Mouse (Mus musculus): Measurements from ENCODE around the gene Olfr341. TPM values are rescaled to one million over a fixed set of nuclear protein-coding genes. Genes with fewer than 3 reads are reported as not detected.

The Olfr341 gene
- polyA plus RNA-seq (2014; fragmentation: Nextera tagmentation; extraction: Ambion mirVana): not detected in 2 replicates

DNA sequence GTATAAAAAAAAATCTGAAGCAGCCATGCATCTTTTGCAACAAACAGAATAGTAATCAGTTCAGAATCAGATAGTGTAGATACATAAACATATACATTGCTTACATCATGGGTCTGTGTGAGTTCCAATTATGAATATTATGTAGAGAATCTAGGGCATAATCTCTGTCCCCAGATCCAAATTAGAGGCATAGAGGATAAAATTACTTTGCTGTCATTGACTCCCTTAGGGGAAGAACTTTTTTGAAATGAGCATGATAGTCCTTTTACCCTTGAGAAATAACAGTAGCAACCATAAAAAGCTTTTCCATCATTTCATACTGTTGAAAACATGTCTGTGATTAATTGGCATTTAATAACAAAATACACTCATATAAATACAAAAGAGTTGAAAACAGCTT is at the start of gene Olfr341:
Gene Olfr341, minus strand, starts transcription at position 101 of the 400 bp plus-strand sequence.
- Histone ChIP-seq H3K9me3 (ENCODE audit: control insufficient read depth, low read length) (peaks cover 29% of the 10 kb centered on the region), H3K9ac (no peak within 1 kb of the TSS), H3K27ac (no peak within 1 kb of the TSS), H3K4me1 (replicated peaks; ENCODE audit: control insufficient read depth, insufficient read depth, low read length) (no peaks in the 10 kb centered on the region), H3K4me3 (replicated peaks; ENCODE audit: low read length) (no peak within 1 kb of the TSS), H3K27me3 (ENCODE audit: control insufficient read depth, insufficient read depth, low read length) (no peaks in the 10 kb centered on the region), H3K4me2 (replicated peaks) (no peak within 1 kb of the TSS), H3K36me3 (replicated peaks; ENCODE audit: control insufficient read depth, insufficient read depth) (no peaks in the 10 kb centered on the region)
- ATAC-seq (ENCODE audit: low FRiP score) (no peak), DNase-seq (ENCODE audit: low spot score) (no peak)

DNA sequence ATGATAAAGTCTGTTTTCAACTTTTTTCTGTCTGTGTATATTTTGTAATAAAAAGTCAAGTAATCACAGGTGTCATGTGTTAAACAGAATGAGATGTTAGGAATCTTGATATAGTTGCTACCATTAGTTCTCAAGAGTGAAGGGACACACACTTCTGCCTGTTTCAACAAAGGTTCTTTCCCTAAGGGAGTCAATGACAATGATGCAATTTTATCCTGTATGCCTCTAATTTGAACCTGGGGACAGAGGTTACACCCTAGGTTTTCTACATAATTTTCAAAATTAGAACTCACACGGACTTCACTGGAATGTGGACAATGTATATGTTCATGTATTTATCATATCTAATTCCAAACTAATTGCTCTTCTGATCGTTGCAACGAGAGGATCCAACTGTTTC is 42.4 kb upstream of the Olfr341 start, which contains the start of gene Olfr342:
Gene Olfr342, plus strand, starts transcription at position 301 of the 400 bp plus-strand sequence.
- Histone ChIP-seq H3K4me1 (replicated peaks; ENCODE audit: control insufficient read depth, insufficient read depth, low read length) (no peaks in the 10 kb centered on the region), H3K9ac (no peak within 1 kb of the TSS), H3K27me3 (ENCODE audit: control insufficient read depth, insufficient read depth, low read length) (no peaks in the 10 kb centered on the region), H3K4me3 (replicated peaks; ENCODE audit: low read length) (no peak within 1 kb of the TSS), H3K27ac (no peak within 1 kb of the TSS), H3K36me3 (replicated peaks; ENCODE audit: control insufficient read depth, insufficient read depth) (no peaks in the 10 kb centered on the region), H3K9me3 (ENCODE audit: control insufficient read depth, low read length) (peaks cover 17% of the 10 kb centered on the region; the same call in 1 of the 2 replicates), H3K4me2 (replicated peaks) (no peak within 1 kb of the TSS)
- DNase-seq (ENCODE audit: low spot score) (no peak), ATAC-seq (ENCODE audit: low FRiP score) (no peak)
- WGBS: 73% methylated on average over 3 of the region's 3 CpGs

DNA sequence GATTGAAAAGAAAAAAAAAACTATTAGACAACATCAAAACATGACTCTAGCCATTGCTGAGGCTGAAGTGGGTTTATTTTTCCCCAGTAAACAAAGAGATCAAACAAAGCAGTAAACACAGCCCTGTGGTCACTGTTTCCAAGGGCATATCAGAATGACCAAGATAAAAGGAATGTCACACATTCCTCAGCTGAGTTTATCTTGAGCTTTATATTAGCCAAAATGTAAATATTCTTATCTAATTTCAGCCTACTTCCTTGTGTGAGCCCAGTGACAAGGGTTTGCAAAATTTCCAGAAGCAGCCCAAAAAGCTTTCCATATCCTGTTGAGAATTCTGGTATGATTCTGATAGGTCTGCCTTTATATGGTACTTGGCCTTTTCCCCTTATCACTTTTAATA is 8.6 kb downstream of the Olfr341 start:
- Histone ChIP-seq H3K4me3 (replicated peaks; ENCODE audit: low read length) (no peak overlapping the region), H3K9ac (no peak overlapping the region), H3K9me3 (ENCODE audit: control insufficient read depth, low read length) (peaks cover 25% of the 10 kb centered on the region; the same call in 1 of the 2 replicates), H3K27ac (no peak overlapping the region), H3K4me1 (replicated peaks; ENCODE audit: control insufficient read depth, insufficient read depth, low read length) (no peaks in the 10 kb centered on the region), H3K27me3 (ENCODE audit: control insufficient read depth, insufficient read depth, low read length) (no peaks in the 10 kb centered on the region), H3K36me3 (replicated peaks; ENCODE audit: control insufficient read depth, insufficient read depth) (no peaks in the 10 kb centered on the region), H3K4me2 (replicated peaks) (no peak overlapping the region)
- DNase-seq (ENCODE audit: low spot score) (no peak), ATAC-seq (ENCODE audit: low FRiP score) (no peak)

DNA sequence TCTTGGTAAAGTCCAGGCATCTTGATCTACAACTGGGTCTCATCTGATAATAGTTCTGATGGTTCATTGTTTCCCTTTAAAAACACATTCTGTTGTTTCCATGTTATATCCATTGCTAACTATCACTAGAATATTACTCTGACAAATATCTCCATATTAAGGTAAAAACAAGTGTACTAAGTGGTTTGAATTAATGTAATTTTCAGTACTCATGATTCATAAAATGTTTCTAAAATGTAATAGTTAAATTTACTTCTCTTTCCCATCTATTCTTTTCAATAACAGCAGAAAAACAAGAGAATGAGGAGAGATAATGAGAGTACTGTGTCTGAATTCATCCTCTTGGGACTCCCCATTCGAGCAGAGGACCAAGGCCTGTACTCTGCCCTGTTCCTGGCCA is 30.0 kb downstream of the Olfr341 start, which contains the start of gene Olfr340:
Gene Olfr340, plus strand, starts transcription at position 301 of the 400 bp plus-strand sequence.
- ATAC-seq (ENCODE audit: low FRiP score) (no peak), DNase-seq (ENCODE audit: low spot score) (no peak)
- Histone ChIP-seq H3K4me1 (replicated peaks; ENCODE audit: control insufficient read depth, insufficient read depth, low read length) (no peaks in the 10 kb centered on the region), H3K9ac (no peak within 1 kb of the TSS), H3K27me3 (ENCODE audit: control insufficient read depth, insufficient read depth, low read length) (no peaks in the 10 kb centered on the region), H3K4me3 (replicated peaks; ENCODE audit: low read length) (no peak within 1 kb of the TSS), H3K4me2 (replicated peaks) (no peak within 1 kb of the TSS), H3K9me3 (ENCODE audit: control insufficient read depth, low read length) (0 out of 2 replicates have a peak, but pooled peaks cover 15% of the 10 kb centered on the region), H3K36me3 (replicated peaks; ENCODE audit: control insufficient read depth, insufficient read depth) (no peaks in the 10 kb centered on the region), H3K27ac (no peak within 1 kb of the TSS)
- WGBS: 52% methylated on average over 1 of the region's 1 CpGs

Other genes starting within 250 kb of the Olfr341 start
- not detected in 2 replicates for gene Olfr338, start 108.9 kb downstream of the Olfr341 start, polyA plus RNA-seq (2014; fragmentation: Nextera tagmentation; extraction: Ambion mirVana)
- gene Olfr339, start 63.5 kb downstream of the Olfr341 start, polyA plus RNA-seq (2014; fragmentation: Nextera tagmentation; extraction: Ambion mirVana): not detected in 2 replicates
- gene Olfr340, start 29.9 kb downstream of the Olfr341 start, polyA plus RNA-seq (2014; fragmentation: Nextera tagmentation; extraction: Ambion mirVana): not detected in 2 replicates
- not detected in 2 replicates for gene Olfr342, start 42.5 kb upstream of the Olfr341 start, polyA plus RNA-seq (2014; fragmentation: Nextera tagmentation; extraction: Ambion mirVana)
- gene Olfr344, start 84.2 kb upstream of the Olfr341 start, polyA plus RNA-seq (2014; fragmentation: Nextera tagmentation; extraction: Ambion mirVana): not detected in 2 replicates
- not detected in 2 replicates for gene Olfr345, start 157.6 kb upstream of the Olfr341 start, polyA plus RNA-seq (2014; fragmentation: Nextera tagmentation; extraction: Ambion mirVana)
- gene Olfr346, start 203.3 kb upstream of the Olfr341 start, polyA plus RNA-seq (2014; fragmentation: Nextera tagmentation; extraction: Ambion mirVana): not detected in 2 replicates
- not detected in 2 replicates for gene Olfr347, start 249.4 kb upstream of the Olfr341 start, polyA plus RNA-seq (2014; fragmentation: Nextera tagmentation; extraction: Ambion mirVana)